Mouse (Mus musculus) adrenal gland, adult 8-10 months (tissue): ENCODE data around the gene Tdp2. TPM values are rescaled to one million over a fixed set of nuclear protein-coding genes. Genes with fewer than 3 reads are reported as not detected.

ENCODE experiments used
- DNase-seq: peaks from one replicate; pipeline ENCODE4 v3.0.0; 2022
- total RNA-seq, 4 experiments: library from RNA; stranded (reverse); gene quantifications; 2 replicates each; pipeline ENCODE4 v1.2.4; 2022

Tdp2 gene
- 10 to 100 TPM; 25.7 to 39.9 (median 31.0) TPM for total RNA-seq

GRCm38 (mm10) chr13:24831353-24832130, at the start of gene Tdp2, which contains the start of gene Acot13:
Gene Tdp2 (plus strand): TSS chr13:24831679.
Gene Acot13 (minus strand): TSS chr13:24831540.
- peak; percentile 92 for DNase-seq

DNA sequence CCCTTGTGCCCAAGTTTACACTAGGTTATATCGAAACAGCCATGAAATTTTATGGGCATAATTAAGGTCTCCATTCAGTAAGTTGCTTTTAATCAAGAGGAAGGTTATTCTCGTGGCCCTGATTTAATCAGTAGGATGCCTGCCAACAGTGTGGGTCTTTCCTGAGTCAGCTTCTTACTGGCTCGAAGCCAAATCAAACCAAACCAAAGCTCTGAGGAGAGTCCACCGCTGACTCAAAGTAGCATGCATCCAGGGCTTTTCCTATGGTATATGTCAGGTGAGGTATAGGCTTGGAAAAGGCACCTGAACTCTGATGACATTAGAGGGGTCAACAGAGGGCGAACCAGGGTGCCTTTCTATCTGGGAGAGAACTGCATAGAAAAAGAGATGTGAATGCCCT, 49.6 kb upstream of the Tdp2 start:
- DNase-seq: peak; percentile 69

DNA sequence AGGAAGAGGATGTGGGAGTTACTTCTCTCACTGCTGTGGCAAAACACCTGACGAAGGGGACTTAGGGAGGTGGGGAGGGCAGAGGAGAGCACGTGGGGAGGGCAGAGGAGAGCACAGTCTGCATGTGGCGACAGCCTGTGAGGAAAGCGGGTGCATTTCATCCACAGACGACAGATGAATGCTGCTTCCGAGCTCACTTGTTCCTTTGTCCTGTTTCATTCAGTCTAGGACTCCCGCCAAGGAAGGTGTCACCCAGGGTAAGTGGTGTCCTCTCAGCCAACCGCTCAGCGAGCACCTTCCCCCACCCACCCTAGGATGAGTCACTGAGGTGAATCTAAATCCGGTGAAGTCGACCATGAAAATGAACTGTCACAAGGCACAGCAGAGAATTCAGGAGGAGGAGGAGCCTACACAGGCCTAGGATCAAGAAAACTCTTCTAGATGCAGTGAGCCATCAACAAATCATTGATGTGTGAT, 45.4 kb upstream of the Tdp2 start:
- DNase-seq: no peak

- no peak for DNase-seq
Measured at GRCm38 (mm10) chr13:24787477-24787876, 44.0 kb upstream of the Tdp2 start.

- DNase-seq: peak; percentile 45
Measured at GRCm38 (mm10) chr13:24791349-24791748, 40.1 kb upstream of the Tdp2 start.

DNA sequence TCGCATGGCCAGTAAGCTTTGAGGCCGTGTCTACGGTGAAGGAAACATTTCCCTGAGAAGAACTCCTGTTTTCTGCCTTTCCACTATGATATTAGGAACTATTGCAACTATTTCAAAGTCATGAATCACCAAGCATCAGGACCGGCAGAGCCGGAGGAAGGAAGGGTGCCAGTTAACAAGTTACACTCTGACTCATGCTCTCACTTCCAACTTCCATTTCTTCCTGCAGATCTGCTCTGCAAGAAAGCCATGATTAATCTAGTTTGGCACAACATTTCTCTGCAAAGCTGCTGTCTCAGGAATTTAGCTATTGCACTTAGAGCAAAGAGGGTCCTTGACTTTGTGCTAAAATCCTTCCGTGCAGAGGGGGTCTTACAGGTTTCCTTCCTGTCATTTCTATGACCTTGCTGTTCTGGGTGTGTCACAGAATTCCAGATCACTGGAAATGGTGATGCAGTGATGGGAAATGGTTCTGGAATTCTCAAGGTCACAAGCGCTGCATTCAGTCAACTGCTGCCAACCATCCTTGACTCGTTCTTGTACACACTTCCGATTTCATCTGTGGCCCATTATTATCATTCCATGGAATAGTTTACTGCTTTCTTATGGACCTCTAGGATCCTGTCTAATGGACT, 39.0 kb upstream of the Tdp2 start:
- DNase-seq: no peak

- no peak for DNase-seq
Measured at GRCm38 (mm10) chr13:24798686-24799085, 32.8 kb upstream of the Tdp2 start.

DNA sequence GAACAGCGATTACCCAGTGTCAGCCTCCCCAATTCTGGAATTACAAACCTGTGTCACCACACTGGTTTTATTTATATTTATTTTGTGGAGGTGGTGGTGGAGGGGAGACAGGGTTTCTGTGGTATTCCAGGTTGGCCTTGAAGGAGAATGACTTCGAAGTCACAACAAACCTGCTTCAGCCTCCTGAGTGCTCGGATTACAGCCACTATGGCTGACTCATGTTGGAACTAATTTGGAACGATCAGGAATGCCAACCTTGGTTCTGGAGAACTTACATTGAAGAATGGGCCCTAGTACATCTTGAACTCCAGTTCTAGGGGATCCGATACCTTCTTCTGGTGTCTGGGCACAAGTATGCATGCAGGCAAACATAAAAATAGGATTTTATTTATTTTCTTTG, 32.1 kb upstream of the Tdp2 start:
- DNase-seq: no peak

- DNase-seq: peak; percentile 82
Measured at GRCm38 (mm10) chr13:24799925-24800673, 31.4 kb upstream of the Tdp2 start.

- peak; percentile 97 for DNase-seq
Measured at GRCm38 (mm10) chr13:24800674-24801307, 30.7 kb upstream of the Tdp2 start.

DNA sequence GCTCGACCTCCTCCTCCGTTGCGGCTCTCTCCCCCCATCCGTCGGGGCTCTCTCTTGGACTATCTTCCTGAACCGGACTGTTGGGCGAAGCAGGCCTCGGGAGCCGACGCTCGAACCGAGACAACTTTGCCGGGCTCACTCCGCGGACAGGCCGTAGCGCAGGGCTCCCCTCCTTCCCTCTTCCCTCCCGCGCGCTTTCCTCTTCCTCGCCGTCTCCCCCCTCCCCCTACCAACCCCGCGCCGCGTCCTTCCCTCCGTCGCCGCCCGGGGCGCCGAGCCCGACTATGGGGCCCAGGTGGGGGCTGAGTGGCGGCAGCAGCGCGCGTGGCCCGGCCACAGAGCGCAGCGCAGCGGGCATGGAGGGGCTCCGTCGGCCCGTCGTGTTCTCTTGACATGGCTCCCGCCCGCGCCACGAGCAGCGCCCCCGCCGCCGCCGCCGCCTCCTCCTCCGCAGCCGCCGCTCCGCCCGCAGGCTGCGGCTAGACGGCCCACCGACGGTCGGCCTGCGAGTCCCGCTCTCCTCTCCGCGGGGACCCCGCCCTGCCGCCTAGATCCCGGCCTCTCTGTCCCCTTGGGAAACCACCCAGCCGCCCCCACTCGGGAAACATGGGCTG, 30.1 kb upstream of the Tdp2 start, which contains the start of gene BC005537:
TSS of gene BC005537 (plus strand) at position 350 of the 614 bp plus-strand sequence.
- no peak for DNase-seq

DNA sequence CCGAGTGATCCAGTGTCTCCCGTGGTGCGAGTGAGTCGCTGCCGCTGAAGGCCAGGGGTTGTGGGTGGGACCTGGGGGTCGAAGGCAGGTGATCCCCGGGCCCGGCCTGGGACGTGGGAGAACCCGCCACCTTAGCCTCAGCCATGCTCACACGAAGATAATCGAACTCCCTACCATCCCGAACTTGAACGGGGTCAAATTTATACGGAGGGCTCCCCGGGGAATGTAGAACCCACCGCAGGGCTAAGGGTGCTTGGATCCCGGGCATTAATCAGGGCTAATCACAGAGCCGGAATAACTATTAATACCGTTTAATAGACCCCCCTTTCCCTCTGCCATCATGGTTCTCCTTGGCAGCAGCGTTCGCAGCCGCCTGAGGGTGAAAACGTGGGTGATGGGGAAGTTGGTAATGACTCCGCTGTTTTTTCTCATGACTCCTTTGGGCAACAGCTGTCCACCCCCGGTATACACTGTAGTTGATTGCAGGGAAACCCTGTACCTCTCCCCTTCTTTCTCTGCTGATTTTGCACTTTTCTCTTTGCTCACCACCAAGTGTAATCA, 29.3 kb upstream of the Tdp2 start:
- DNase-seq: no peak

GRCm38 (mm10) chr13:24803196-24803595, 28.3 kb upstream of the Tdp2 start:
- DNase-seq: no peak

- DNase-seq: no peak
Measured at GRCm38 (mm10) chr13:24806079-24806478, 25.4 kb upstream of the Tdp2 start.

DNA sequence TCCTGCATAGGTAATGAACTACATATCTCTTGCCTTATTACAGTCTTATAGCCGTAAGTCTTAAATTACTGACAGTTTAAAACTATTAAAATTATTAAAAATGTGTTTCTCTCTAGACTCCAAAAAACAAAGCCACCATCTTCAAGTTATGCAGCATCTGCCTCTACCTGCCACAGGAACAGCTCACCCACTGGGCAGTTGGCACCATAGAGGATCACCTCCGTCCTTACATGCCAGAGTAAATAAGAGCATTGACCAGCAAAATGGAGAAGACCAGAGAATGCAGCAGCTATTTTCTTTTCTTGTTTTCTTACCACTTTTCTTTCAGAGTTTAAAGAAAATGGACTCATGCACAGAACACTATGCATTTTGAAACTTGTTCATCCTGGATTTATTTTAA, 19.0 kb upstream of the Tdp2 start:
- DNase-seq: no peak

- no peak for DNase-seq
Measured at GRCm38 (mm10) chr13:24814616-24815015, 16.9 kb upstream of the Tdp2 start.

- no peak for DNase-seq
Measured at GRCm38 (mm10) chr13:24816125-24817092, 15.1 kb upstream of the Tdp2 start.

DNA sequence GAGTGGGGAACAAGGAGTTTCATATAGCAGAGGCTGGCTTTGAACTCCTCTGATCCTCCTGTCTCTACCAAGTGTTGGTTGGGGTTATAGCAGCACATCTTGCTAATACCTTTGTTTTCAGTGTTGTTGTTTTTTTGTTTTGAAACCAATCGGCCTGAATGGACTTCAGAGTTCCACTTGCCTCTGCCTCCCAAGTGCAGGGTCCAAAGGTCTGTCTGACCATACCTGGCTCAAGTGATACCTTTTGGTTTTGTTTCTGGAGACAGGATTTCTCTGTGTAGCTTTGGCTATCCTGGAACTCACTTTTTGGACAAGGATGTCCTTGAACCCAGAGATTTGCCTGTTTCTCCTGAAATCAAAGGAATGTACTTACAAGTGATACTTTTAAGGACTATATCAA, 11.5 kb upstream of the Tdp2 start:
- no peak for DNase-seq

- no peak for DNase-seq
Measured at GRCm38 (mm10) chr13:24822663-24823343, 8.7 kb upstream of the Tdp2 start.

- no peak for DNase-seq
Measured at GRCm38 (mm10) chr13:24824647-24825046, 6.8 kb upstream of the Tdp2 start.
